Mouse (Mus musculus): Measurements from ENCODE around the gene Zmynd8. TPM values are rescaled to one million over a fixed set of nuclear protein-coding genes. Genes with fewer than 3 reads are reported as not detected.

The Zmynd8 gene
- total RNA-seq, 1 experiment: 49.7 TPM

GRCm38 (mm10) chr2:165768805-165769358 is 129.9 kb downstream of the Zmynd8 start:
- Histone ChIP-seq H3K4me3 (ENCODE audit: insufficient read depth in 1 of 2, low read depth in 1 of 2, low read length in 2 of 2, poor library complexity in 1 of 2, severe bottlenecking in 1 of 2) (no peak overlapping the region), H3K9ac (ENCODE audit: insufficient read depth, low read depth, low read length, poor library complexity, severe bottlenecking) (no peak overlapping the region), H3K9me3 (ENCODE audit: control insufficient read depth, insufficient read depth, low read depth, low read length) (no peaks in the 10 kb centered on the region), H3K36me3 (ENCODE audit: control insufficient read depth, insufficient read depth, low read length, poor library complexity, severe bottlenecking) (no peaks in the 10 kb centered on the region), H3K4me1 (ENCODE audit: control insufficient read depth in 2 of 2, insufficient read depth in 2 of 2, low read length in 2 of 2, poor library complexity in 1 of 2) (no peaks in the 10 kb centered on the region), H3K27ac (ENCODE audit: insufficient read depth, low read depth, low read length, poor library complexity, severe bottlenecking) (no peak overlapping the region)
- in situ Hi-C loops (cut with MboI; ENCODE audit: low sequenced_read_pairs in 2 of 2, unreplicated experiment in 2 of 2): no loop called here
- DNase-seq (ENCODE audit: low read depth, low spot score): no peak
- TF ChIP-seq ZNF384 (IDR thresholded peaks at IDR 0.05; ENCODE audit: low read depth, low read length): no peak
- no peak for TF ChIP-seq CHD2 (IDR thresholded peaks at IDR 0.05; ENCODE audit: low read depth, low read length)
- no peak for TF ChIP-seq MAFK (IDR thresholded peaks at IDR 0.05; ENCODE audit: insufficient read depth, low read depth, low read length)
- TF ChIP-seq HCFC1 (IDR thresholded peaks at IDR 0.05; ENCODE audit: borderline replicate concordance, insufficient read depth, low read length): no peak
- TF ChIP-seq ZC3H11A (IDR thresholded peaks at IDR 0.05; ENCODE audit: borderline replicate concordance, low read depth, low read length): no peak

GRCm38 (mm10) chr2:165759421-165759985 is 139.3 kb downstream of the Zmynd8 start:
- Histone ChIP-seq H3K27ac (ENCODE audit: insufficient read depth, low read depth, low read length, poor library complexity, severe bottlenecking) (no peak overlapping the region), H3K4me3 (ENCODE audit: insufficient read depth in 1 of 2, low read depth in 1 of 2, low read length in 2 of 2, poor library complexity in 1 of 2, severe bottlenecking in 1 of 2) (no peak overlapping the region), H3K4me1 (ENCODE audit: control insufficient read depth in 2 of 2, insufficient read depth in 2 of 2, low read length in 2 of 2, poor library complexity in 1 of 2) (no peaks in the 10 kb centered on the region), H3K9ac (ENCODE audit: insufficient read depth, low read depth, low read length, poor library complexity, severe bottlenecking) (no peak overlapping the region), H3K36me3 (ENCODE audit: control insufficient read depth, insufficient read depth, low read length, poor library complexity, severe bottlenecking) (no peaks in the 10 kb centered on the region), H3K9me3 (ENCODE audit: control insufficient read depth, insufficient read depth, low read depth, low read length) (no peaks in the 10 kb centered on the region)
- in situ Hi-C loops (cut with MboI; ENCODE audit: low sequenced_read_pairs in 2 of 2, unreplicated experiment in 2 of 2): no loop called here
- TF ChIP-seq HCFC1 (IDR thresholded peaks at IDR 0.05; ENCODE audit: borderline replicate concordance, insufficient read depth, low read length): no peak
- no peak for TF ChIP-seq CHD2 (IDR thresholded peaks at IDR 0.05; ENCODE audit: low read depth, low read length)
- DNase-seq (ENCODE audit: low read depth, low spot score): no peak

- Histone ChIP-seq H3K27ac (ENCODE audit: insufficient read depth, low read depth, low read length, poor library complexity, severe bottlenecking) (no peak overlapping the region), H3K4me3 (ENCODE audit: insufficient read depth in 1 of 2, low read depth in 1 of 2, low read length in 2 of 2, poor library complexity in 1 of 2, severe bottlenecking in 1 of 2) (no peak overlapping the region), H3K4me1 (ENCODE audit: control insufficient read depth in 2 of 2, insufficient read depth in 2 of 2, low read length in 2 of 2, poor library complexity in 1 of 2) (no peaks in the 10 kb centered on the region), H3K9me3 (ENCODE audit: control insufficient read depth, insufficient read depth, low read depth, low read length) (no peaks in the 10 kb centered on the region), H3K9ac (ENCODE audit: insufficient read depth, low read depth, low read length, poor library complexity, severe bottlenecking) (no peak overlapping the region), H3K36me3 (ENCODE audit: control insufficient read depth, insufficient read depth, low read length, poor library complexity, severe bottlenecking) (no peaks in the 10 kb centered on the region)
- in situ Hi-C loops (cut with MboI; ENCODE audit: low sequenced_read_pairs in 2 of 2, unreplicated experiment in 2 of 2): no loop called here
- TF ChIP-seq HCFC1 (IDR thresholded peaks at IDR 0.05; ENCODE audit: borderline replicate concordance, insufficient read depth, low read length): no peak
- TF ChIP-seq ZNF384 (IDR thresholded peaks at IDR 0.05; ENCODE audit: low read depth, low read length): no peak
- TF ChIP-seq MAFK (IDR thresholded peaks at IDR 0.05; ENCODE audit: insufficient read depth, low read depth, low read length): no peak
- no peak for TF ChIP-seq CHD2 (IDR thresholded peaks at IDR 0.05; ENCODE audit: low read depth, low read length)
- TF ChIP-seq ZC3H11A (IDR thresholded peaks at IDR 0.05; ENCODE audit: borderline replicate concordance, low read depth, low read length): no peak
- DNase-seq (ENCODE audit: low read depth, low spot score): no peak
Measured at GRCm38 (mm10) chr2:165758534-165758933, 140.3 kb downstream of the Zmynd8 start.

- H3K4me3 ChIP-seq (ENCODE audit: insufficient read depth in 1 of 2, low read depth in 1 of 2, low read length in 2 of 2, poor library complexity in 1 of 2, severe bottlenecking in 1 of 2): no peak overlapping the region
- TF ChIP-seq ZC3H11A (IDR thresholded peaks at IDR 0.05; ENCODE audit: borderline replicate concordance, low read depth, low read length): no peak
- no peak for TF ChIP-seq MAFK (IDR thresholded peaks at IDR 0.05; ENCODE audit: insufficient read depth, low read depth, low read length)
- TF ChIP-seq HCFC1 (IDR thresholded peaks at IDR 0.05; ENCODE audit: borderline replicate concordance, insufficient read depth, low read length): no peak
- TF ChIP-seq CHD2 (IDR thresholded peaks at IDR 0.05; ENCODE audit: low read depth, low read length): no peak
- no peak for TF ChIP-seq ZNF384 (IDR thresholded peaks at IDR 0.05; ENCODE audit: low read depth, low read length)
- H3K4me1 ChIP-seq (ENCODE audit: control insufficient read depth in 2 of 2, insufficient read depth in 2 of 2, low read length in 2 of 2, poor library complexity in 1 of 2): no peaks in the 10 kb centered on the region
- in situ Hi-C loops (cut with MboI; ENCODE audit: low sequenced_read_pairs in 2 of 2, unreplicated experiment in 2 of 2): no loop called here
- no peak for DNase-seq (ENCODE audit: low read depth, low spot score)
- H3K27ac ChIP-seq (ENCODE audit: insufficient read depth, low read depth, low read length, poor library complexity, severe bottlenecking): no peak overlapping the region
- no peaks in the 10 kb centered on the region for H3K9me3 ChIP-seq (ENCODE audit: control insufficient read depth, insufficient read depth, low read depth, low read length)
- no peaks in the 10 kb centered on the region for H3K36me3 ChIP-seq (ENCODE audit: control insufficient read depth, insufficient read depth, low read length, poor library complexity, severe bottlenecking)
- no peak overlapping the region for H3K9ac ChIP-seq (ENCODE audit: insufficient read depth, low read depth, low read length, poor library complexity, severe bottlenecking)
Measured at GRCm38 (mm10) chr2:165757799-165758198, 141.0 kb downstream of the Zmynd8 start.

GRCm38 (mm10) chr2:165752704-165753103 is 146.1 kb downstream of the Zmynd8 start:
- H3K9me3 ChIP-seq (ENCODE audit: control insufficient read depth, insufficient read depth, low read depth, low read length): no peaks in the 10 kb centered on the region
- in situ Hi-C loops (cut with MboI; ENCODE audit: low sequenced_read_pairs in 2 of 2, unreplicated experiment in 2 of 2): no loop called here

More at GRCm38 (mm10) chr2:165752704-165753103, 146.1 kb downstream of the Zmynd8 start:
- no peak overlapping the region for H3K9ac ChIP-seq (ENCODE audit: insufficient read depth, low read depth, low read length, poor library complexity, severe bottlenecking)
- no peak overlapping the region for H3K4me3 ChIP-seq (ENCODE audit: insufficient read depth in 1 of 2, low read depth in 1 of 2, low read length in 2 of 2, poor library complexity in 1 of 2, severe bottlenecking in 1 of 2)
- no peaks in the 10 kb centered on the region for H3K36me3 ChIP-seq (ENCODE audit: control insufficient read depth, insufficient read depth, low read length, poor library complexity, severe bottlenecking)
- no peak for DNase-seq (ENCODE audit: low read depth, low spot score)
- peaks cover 0 to 8% of the 10 kb centered on the region in 2 experiments; a peak in 1 of 4 replicates for H3K4me1 ChIP-seq (ENCODE audit: control insufficient read depth in 2 of 2, insufficient read depth in 2 of 2, low read length in 2 of 2, poor library complexity in 1 of 2)
- TF ChIP-seq HCFC1 (IDR thresholded peaks at IDR 0.05; ENCODE audit: borderline replicate concordance, insufficient read depth, low read length): no peak
- no peak for TF ChIP-seq ZC3H11A (IDR thresholded peaks at IDR 0.05; ENCODE audit: borderline replicate concordance, low read depth, low read length)
- TF ChIP-seq ZNF384 (IDR thresholded peaks at IDR 0.05; ENCODE audit: low read depth, low read length): no peak
- no peak for TF ChIP-seq CHD2 (IDR thresholded peaks at IDR 0.05; ENCODE audit: low read depth, low read length)
- no peak for TF ChIP-seq MAFK (IDR thresholded peaks at IDR 0.05; ENCODE audit: insufficient read depth, low read depth, low read length)
- H3K27ac ChIP-seq (ENCODE audit: insufficient read depth, low read depth, low read length, poor library complexity, severe bottlenecking): no peak overlapping the region

Measured in ES-E14 (cell line).